Mouse (Mus musculus) heart, adult 2 months (tissue): ENCODE data around the gene Plcg2.

Experiments used
- CTCF ChIP-seq: fragments of 200-600 bp; IDR thresholded peaks from 2 replicates; pipeline ENCODE4 v1.8.1; 2022; ENCODE audit warnings: antibody characterized with exemption, mild to moderate bottlenecking, moderate library complexity
- EP300 ChIP-seq: fragments of 200-500 bp; IDR thresholded peaks from 2 replicates; pipeline ENCODE4 v1.6.1; 2011; ENCODE audit warnings: low read depth, low read length, control low read depth; ENCODE audit not compliant: insufficient read depth
- POLR2A ChIP-seq: fragments of 200-500 bp; IDR thresholded peaks from 2 replicates; pipeline ENCODE4 v1.6.1; 2011; ENCODE audit warnings: mild to moderate bottlenecking, low read depth, low read length, control low read depth; ENCODE audit not compliant: insufficient read depth

- TF ChIP-seq CTCF (no peak), POLR2A (no peak), EP300 (no peak)
These were observed 5.4 kb downstream of the Plcg2 start for GRCm38 (mm10) chr8:117503405-117504069.
